Mouse (Mus musculus) embryonic facial prominence, embryonic 10.5 days (tissue): ENCODE data around the gene Tgfbr3. TPM values are rescaled to one million over a fixed set of nuclear protein-coding genes. Genes with fewer than 3 reads are reported as not detected.

ENCODE experiments used
- DNase-seq: peaks from one replicate; pipeline ENCODE4 v3.0.0-alpha.2; 2017; ENCODE audit warnings: low spot score
- H3K27ac ChIP-seq: fragments of 300-500 bp; sonication (generic); replicated peaks from 2 replicates; pipeline ENCODE4 v1.5.1; 2016; ENCODE audit warnings: mild to moderate bottlenecking
- H3K27me3 ChIP-seq: fragments of 300-500 bp; sonication (generic); replicated peaks from 2 replicates; pipeline ENCODE4 v1.6.1; 2016; ENCODE audit warnings: low read depth, mild to moderate bottlenecking; ENCODE audit not compliant: poor library complexity, severe bottlenecking
- H3K36me3 ChIP-seq: fragments of 300-500 bp; sonication (generic); replicated peaks from 2 replicates; pipeline ENCODE4 v1.6.1; 2016; ENCODE audit warnings: mild to moderate bottlenecking, moderate library complexity
- H3K4me1 ChIP-seq: fragments of 300-500 bp; sonication (generic); 2 replicates; pipeline ENCODE4 v1.6.1; 2016
- H3K4me3 ChIP-seq: fragments of 300-500 bp; sonication (generic); 2 replicates; pipeline ENCODE4 v1.5.1; 2016; ENCODE audit warnings: mild to moderate bottlenecking, moderate library complexity
- H3K9me3 ChIP-seq: fragments of 300-500 bp; sonication (generic); 2 replicates; pipeline ENCODE4 v1.6.1; 2016; ENCODE audit warnings: mild to moderate bottlenecking
- WGBS: fragments of 180-500 bp; shearing (Covaris S2); methylation state at CpG from one replicate; pipeline ENCODE4 v1.1.7; 2016; 5-methylcytosine and 5-hydroxymethylcytosine counted together
- polyA plus RNA-seq: library from polyadenylated mRNA; unstranded; fragments of >200 nt; fragmentation: Nextera tagmentation; extraction: Ambion mirVana; gene quantifications from 2 replicates; pipeline ENCODE4 v1.2.1, GENCODE M21; 2016

Tgfbr3 gene
- polyA plus RNA-seq, 1 experiment from 2014 or later, result 9.8 TPM

DNA sequence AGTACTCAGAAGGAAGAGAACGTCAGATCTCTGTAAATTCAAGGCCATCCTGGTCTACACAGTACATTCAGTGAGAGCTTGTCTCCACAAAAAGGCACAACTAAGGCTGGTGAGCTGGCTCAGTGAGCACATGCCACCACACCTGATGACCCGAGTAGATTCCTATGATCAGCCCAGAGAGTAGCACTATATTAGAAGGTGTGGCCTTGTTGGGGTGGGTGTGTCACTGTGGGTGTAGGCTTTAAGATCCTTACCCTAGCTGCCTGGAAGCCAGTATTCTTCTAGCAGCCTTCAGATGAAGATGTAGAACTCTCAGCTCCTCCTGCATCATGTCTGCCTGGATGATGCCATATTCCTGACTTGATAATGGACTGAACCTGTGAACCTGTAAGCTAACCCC is 115.9 kb downstream of the Tgfbr3 start:
- no peak for DNase-seq
- Histone ChIP-seq H3K27me3 (no peaks in the 10 kb centered on the region), H3K4me1 (peaks cover 45% of the 10 kb centered on the region), H3K4me3 (no peak overlapping the region), H3K27ac (no peak overlapping the region), H3K9me3 (no peaks in the 10 kb centered on the region), H3K36me3 (no peaks in the 10 kb centered on the region)
- 77% methylated on average over 2 of the region's 2 CpGs for WGBS

DNA sequence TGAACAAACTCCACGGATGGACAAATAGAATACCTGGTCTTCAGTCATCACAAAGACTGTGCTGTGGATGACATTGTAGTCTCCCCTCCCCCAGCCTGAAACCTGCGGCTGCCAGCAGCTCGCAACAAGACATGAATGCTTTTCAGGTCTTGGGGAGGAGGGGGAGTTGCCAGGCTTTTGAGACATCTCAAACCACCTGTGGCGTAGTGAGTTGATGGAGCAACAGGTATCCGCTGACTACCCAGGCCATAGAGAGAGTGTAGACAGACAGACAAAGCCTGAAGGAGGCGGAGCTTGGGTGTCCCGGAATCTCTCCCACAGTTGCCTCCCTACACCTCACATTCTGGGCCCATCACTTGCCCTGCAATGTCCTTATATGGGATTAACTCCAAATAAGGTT is 117.6 kb downstream of the Tgfbr3 start:
- H3K9me3 ChIP-seq, result no peaks in the 10 kb centered on the region

DNA sequence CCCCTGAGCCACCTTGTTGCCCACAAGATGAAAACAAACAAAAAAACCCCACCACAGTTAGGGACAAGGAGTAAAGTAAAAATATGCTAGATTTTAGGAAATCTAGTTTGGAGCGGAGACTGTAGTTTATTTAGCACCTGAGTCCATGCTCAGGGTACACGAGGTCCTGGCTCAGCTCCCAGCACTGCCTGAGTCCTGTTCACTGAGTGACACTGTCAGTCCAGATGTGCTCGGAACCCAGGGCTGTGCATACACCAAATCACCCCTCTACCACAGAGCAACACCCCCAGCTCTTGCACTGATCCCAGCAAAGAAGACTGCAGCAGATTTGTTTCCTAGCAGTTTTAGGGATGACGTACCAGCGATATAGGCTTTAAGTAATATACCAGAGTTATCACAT is 119.6 kb downstream of the Tgfbr3 start:
- Histone ChIP-seq H3K9me3 (no peaks in the 10 kb centered on the region), H3K4me3 (no peak overlapping the region), H3K27ac (0 out of 2 replicates have a peak overlapping the region, but pooled peaks have one; percentile 14), H3K4me1 (peaks cover 69% of the 10 kb centered on the region), H3K36me3 (no peaks in the 10 kb centered on the region), H3K27me3 (no peaks in the 10 kb centered on the region)
- DNase-seq, result no peak
- WGBS, result 85% methylated on average over 5 of the region's 5 CpGs

More for the DNA sequence above, 117.6 kb downstream of the Tgfbr3 start:
- WGBS, result 64% methylated on average over 7 of the region's 7 CpGs
- no peak for DNase-seq
- H3K27ac ChIP-seq, result peak overlapping the region; percentile 27; the same call in 1 of the 2 replicates
- H3K27me3 ChIP-seq, result no peaks in the 10 kb centered on the region
- no peak overlapping the region for H3K4me3 ChIP-seq
- peaks cover 50% of the 10 kb centered on the region for H3K4me1 ChIP-seq
- H3K36me3 ChIP-seq, result no peaks in the 10 kb centered on the region

DNA sequence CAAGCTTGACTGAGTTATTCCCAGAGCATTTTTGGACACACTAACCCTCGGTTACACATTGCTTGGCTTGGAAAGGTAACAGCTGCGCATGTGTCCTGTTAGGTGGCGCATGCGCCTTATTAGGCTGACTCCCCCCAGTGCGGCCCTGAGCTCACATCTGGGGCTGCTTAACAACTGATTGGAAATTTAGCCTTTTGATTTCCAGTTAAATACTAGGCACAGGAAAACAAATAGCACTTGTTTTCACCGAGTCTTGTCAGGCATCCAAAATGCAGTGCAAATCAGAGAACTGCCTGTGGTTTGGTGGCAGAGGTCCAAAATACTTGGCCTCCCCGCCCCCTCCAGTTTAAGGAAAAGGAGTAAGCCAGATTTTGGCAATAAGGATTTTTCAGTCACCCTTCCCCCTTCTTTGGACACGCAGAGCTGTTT is 121.5 kb downstream of the Tgfbr3 start:
- Histone ChIP-seq H3K27ac (peak overlapping the region; percentile 84), H3K9me3 (no peaks in the 10 kb centered on the region), H3K27me3 (no peaks in the 10 kb centered on the region), H3K4me3 (no peak overlapping the region), H3K36me3 (no peaks in the 10 kb centered on the region), H3K4me1 (peaks cover 75% of the 10 kb centered on the region)
- DNase-seq, result peak; percentile 85
- 31% methylated on average over 8 of the region's 8 CpGs for WGBS

DNA sequence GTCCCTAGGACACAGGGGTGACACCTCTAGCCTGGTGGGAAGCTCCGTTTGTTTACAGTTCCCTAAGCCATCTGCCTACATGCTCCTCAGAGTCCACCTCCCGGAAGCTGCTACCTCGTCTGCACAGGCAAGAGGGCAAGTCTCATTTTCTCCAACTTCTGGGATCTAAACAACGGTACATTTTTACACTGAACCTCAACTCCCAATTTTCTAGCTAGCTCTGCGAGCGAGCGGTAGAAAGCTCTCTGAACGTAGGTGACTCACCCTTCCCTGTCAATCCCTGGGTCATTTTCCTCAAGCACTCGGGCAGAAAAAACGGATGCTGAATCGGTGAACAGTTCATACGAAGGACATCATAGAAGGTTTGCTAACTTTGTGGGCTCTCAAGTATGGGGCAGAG is 122.1 kb downstream of the Tgfbr3 start:
- DNase-seq, result no peak

DNA sequence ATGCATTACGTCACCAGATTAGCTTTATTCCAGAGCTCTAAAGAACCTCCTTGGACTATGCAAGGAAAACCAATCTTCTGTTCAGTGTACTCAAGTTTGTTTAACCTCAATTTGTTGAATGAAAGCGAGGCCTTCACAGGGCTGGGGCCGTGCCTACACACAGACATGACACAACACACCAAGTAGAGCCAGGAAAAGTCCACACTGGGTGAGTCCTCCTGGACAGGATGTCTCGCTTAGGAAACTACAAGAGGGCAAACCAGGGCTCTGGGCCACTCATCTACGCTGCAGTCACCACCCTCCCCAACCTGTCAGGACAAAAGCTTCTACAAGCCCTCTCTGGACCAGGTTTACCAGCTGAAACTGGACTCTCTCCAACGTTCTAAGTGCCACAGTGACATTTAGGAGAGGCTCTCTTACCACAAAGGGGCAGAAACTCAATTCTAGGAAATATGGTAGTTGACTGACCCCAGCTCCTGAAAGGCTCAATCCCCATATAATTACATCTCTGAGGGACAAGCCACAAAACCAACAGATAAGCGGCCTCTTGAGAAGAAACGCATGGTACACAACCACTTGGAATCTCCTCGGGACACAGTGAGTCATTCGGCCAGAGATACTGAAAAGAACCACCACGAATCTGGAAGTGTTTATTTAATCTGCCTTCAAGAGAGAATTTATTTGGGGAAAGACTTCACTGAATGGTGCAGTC is 122.6 kb downstream of the Tgfbr3 start:
- H3K4me1 ChIP-seq, result peaks cover 73% of the 10 kb centered on the region
- no peaks in the 10 kb centered on the region for H3K27me3 ChIP-seq
- peak overlapping the region; percentile 84 for H3K27ac ChIP-seq
- no peaks in the 10 kb centered on the region for H3K36me3 ChIP-seq
- WGBS, result 60% methylated on average over 11 of the region's 11 CpGs
- H3K4me3 ChIP-seq, result peak overlapping the region; percentile 11; the same call in 1 of the 2 replicates
- no peak for DNase-seq
- H3K9me3 ChIP-seq, result no peaks in the 10 kb centered on the region

More for the DNA sequence above, 122.1 kb downstream of the Tgfbr3 start:
- no peaks in the 10 kb centered on the region for H3K27me3 ChIP-seq
- H3K36me3 ChIP-seq, result no peaks in the 10 kb centered on the region
- H3K27ac ChIP-seq, result peak overlapping the region; percentile 84
- H3K4me1 ChIP-seq, result peaks cover 76% of the 10 kb centered on the region
- no peaks in the 10 kb centered on the region for H3K9me3 ChIP-seq
- 44% methylated on average over 12 of the region's 12 CpGs for WGBS
- H3K4me3 ChIP-seq, result peak overlapping the region; percentile 11; the same call in 1 of the 2 replicates

DNA sequence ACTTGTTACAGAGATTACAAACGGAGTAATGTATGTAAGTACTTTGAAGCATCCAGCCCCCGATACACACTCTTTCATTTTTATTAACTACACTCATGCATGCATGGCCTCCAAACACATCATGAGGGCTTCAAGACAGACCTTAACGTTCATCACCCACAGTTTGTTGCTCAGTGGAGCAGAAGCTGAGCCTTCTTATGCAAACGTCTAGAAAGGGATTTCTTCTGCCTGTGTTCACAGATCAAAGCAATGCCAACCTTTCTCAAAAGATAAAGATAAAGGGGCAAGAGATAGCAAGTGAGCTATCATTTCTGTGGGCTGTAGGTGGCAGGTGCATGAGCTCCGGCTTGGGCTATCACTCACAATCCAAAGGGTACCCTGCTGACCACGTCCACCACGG is 123.7 kb downstream of the Tgfbr3 start:
- Histone ChIP-seq H3K36me3 (no peaks in the 10 kb centered on the region), H3K9me3 (no peaks in the 10 kb centered on the region), H3K4me3 (no peak overlapping the region), H3K27me3 (no peaks in the 10 kb centered on the region), H3K4me1 (peaks cover 66% of the 10 kb centered on the region), H3K27ac (no peak overlapping the region)
- 80% methylated on average over 7 of the region's 7 CpGs for WGBS
- no peak for DNase-seq

DNA sequence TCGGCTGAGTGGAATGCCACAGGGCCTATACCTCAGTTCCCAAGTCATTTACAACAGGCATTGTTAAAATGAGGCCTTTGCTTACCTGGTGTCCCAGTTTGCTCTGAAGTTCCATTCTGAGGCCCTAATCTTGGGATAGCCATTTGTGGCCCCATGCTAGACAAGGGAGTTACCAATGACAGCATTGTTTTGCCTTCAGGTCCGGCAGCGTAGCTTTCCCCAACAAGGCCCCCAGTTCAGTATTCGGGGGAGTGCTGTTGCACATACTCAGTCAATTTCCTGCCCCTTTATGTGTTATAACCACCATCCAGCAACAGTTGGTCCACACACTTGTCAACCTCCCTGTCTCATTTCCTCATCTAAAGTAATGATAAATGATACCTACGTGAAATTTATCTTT is 124.2 kb downstream of the Tgfbr3 start:
- Histone ChIP-seq H3K36me3 (no peaks in the 10 kb centered on the region), H3K4me3 (no peak overlapping the region), H3K27ac (no peak overlapping the region), H3K27me3 (no peaks in the 10 kb centered on the region), H3K4me1 (peaks cover 62% of the 10 kb centered on the region), H3K9me3 (no peaks in the 10 kb centered on the region)
- DNase-seq, result no peak
- 87% methylated on average over 5 of the region's 5 CpGs for WGBS

DNA sequence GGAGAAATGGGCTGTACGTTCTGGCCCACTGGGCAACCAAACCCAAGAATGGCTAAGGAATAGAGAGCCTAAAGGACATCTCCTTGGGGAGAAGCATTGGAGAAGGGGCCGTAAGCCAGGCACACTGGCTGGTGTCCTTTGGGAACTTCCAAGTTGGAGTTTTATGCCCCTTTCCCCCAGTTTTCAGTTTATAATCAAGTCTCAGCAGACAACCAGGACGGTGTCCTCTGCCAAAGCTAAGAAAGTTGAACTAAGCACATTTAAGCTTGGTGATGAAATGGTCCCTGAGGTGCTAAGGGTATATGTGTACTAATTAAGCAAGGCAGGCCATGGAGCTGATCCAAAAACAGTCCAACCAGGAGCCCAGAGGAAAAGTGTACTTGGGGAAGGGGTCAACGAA is 124.6 kb downstream of the Tgfbr3 start:
- 93% methylated on average over 4 of the region's 4 CpGs for WGBS
- DNase-seq, result no peak
- Histone ChIP-seq H3K4me1 (peaks cover 57% of the 10 kb centered on the region), H3K36me3 (no peaks in the 10 kb centered on the region), H3K27me3 (no peaks in the 10 kb centered on the region), H3K4me3 (no peak overlapping the region), H3K9me3 (no peaks in the 10 kb centered on the region), H3K27ac (no peak overlapping the region)

DNA sequence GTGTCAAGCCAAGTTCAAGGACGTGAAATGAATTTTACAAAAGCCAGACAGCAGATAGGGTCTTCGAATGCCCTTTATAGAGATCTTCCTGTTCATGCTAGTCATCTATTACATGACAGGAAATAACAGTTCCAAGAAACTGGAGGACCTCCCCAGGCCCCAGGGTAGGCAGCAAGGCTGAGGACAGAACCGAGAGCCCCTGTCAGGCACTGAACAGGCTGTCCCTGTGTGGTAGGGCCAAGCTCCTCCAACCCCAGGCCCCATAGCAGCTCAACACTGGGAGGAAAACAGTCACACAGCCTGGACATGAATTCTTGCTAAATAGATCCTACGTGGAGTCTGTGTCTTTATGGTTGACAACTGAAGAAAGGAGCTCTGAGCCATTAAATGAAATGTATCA is 125.3 kb downstream of the Tgfbr3 start:
- 80% methylated on average over 4 of the region's 4 CpGs for WGBS
- Histone ChIP-seq H3K4me3 (no peak overlapping the region), H3K36me3 (no peaks in the 10 kb centered on the region), H3K4me1 (peaks cover 56% of the 10 kb centered on the region), H3K9me3 (no peaks in the 10 kb centered on the region), H3K27me3 (no peaks in the 10 kb centered on the region), H3K27ac (no peak overlapping the region)
- DNase-seq, result no peak

DNA sequence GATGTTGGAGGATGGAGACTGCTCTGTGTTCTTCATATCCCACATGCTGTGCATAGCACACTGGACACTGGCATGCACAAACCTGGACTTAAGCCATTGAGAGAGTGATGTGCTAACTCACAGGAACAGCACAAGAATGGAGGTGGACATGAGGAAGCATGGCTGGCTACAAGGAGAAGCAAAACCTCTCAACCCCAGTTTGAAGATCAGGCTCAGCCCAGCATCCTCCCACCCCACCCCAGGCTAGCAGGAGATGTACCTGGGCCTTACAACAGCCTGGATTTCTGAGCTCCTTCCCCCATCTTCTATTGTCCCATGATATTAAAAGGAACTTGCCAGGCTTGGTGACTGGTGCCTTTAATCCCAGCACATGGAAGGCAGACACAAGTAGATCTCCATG is 126.1 kb downstream of the Tgfbr3 start:
- H3K4me3 ChIP-seq, result no peak overlapping the region
- peaks cover 53% of the 10 kb centered on the region for H3K4me1 ChIP-seq
- no peak overlapping the region for H3K27ac ChIP-seq
- H3K27me3 ChIP-seq, result no peaks in the 10 kb centered on the region
- no peak for DNase-seq
- H3K36me3 ChIP-seq, result no peaks in the 10 kb centered on the region
- H3K9me3 ChIP-seq, result no peaks in the 10 kb centered on the region

DNA sequence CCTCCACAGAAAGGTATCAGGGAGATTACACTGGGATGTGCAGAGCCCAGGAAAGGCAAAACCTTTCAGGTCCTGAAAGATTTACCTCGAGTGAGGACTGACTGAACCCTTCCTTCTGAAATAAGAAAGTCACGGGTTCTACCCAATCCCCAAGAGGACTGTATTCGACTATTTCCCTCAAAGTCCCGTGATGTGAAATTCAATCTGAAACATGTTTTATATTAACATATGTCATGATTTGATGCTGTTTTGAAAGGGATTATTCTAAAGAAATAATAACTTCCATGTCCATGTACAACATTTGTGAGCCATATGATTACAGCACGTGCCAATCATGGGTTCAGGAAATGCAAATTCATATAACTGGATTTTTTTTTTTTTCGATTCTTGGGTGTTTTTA is 126.6 kb downstream of the Tgfbr3 start:
- no peak for DNase-seq
- H3K27me3 ChIP-seq, result no peaks in the 10 kb centered on the region
- 73% methylated on average over 6 of the region's 6 CpGs for WGBS
- H3K4me3 ChIP-seq, result no peak overlapping the region
- peaks cover 52% of the 10 kb centered on the region for H3K4me1 ChIP-seq
- H3K27ac ChIP-seq, result no peak overlapping the region; the same call in 1 of the 2 replicates
- H3K36me3 ChIP-seq, result no peaks in the 10 kb centered on the region
- no peaks in the 10 kb centered on the region for H3K9me3 ChIP-seq

DNA sequence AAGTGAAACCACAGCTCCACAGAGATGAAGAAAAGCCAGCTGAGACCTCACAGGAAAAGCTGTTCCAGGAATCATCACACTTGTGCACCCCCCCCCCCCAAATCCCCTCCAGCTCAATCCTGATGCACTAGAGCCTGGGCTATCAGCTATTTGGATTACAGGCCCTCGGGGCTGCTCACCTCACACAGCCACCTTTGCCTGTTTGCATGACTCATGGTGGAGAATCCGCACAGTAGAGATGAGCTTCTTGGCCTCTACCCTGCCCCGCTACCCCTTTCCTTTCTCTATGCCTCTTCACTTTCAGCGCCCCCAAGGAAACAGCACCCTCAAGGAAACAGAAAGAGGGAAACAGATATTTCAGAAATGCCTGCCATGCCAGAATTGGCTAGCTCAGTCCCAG is 127.1 kb downstream of the Tgfbr3 start:
- Histone ChIP-seq H3K4me1 (peaks cover 52% of the 10 kb centered on the region), H3K27me3 (no peaks in the 10 kb centered on the region), H3K27ac (no peak overlapping the region; the same call in 1 of the 2 replicates), H3K4me3 (no peak overlapping the region), H3K9me3 (no peaks in the 10 kb centered on the region), H3K36me3 (no peaks in the 10 kb centered on the region)
- no peak for DNase-seq
- WGBS, result 84% methylated on average over 4 of the region's 4 CpGs
